Mouse (Mus musculus): ENCODE measurements around the gene Edn2. TPM values are rescaled to one million over a fixed set of nuclear protein-coding genes. Genes with fewer than 3 reads are reported as not detected.

Gene Edn2
- polyA plus RNA-seq, 1 experiment from 2014 or later: not detected

DNA sequence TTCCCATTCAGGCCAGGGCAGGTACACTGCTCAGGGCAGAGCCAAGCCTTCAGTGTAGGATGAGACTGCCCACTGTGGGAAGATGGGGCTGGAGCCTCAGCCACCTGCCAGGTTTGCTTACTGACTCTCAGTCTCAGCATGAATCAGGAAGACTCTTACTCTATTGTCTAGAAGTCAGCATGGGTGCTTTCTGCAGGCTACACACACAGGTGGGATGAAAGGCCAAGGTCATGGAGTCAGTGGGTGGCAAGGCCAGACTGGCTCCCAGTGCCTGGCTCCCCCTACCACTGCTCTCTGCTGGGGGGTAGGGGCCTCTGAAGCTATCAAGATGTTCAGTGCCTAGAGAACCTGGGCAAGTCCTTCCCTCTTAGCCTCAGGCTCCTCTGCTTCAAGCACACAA is 55.9 kb downstream of the Edn2 start:
- ATAC-seq (ENCODE audit: insufficient number of reproducible peaks, low FRiP score, low TSS enrichment, low read depth): no peak

More for the DNA sequence above, 55.9 kb downstream of the Edn2 start:
- H3K27me3 ChIP-seq (ENCODE audit: control insufficient read depth, insufficient read depth, low read length): no peaks in the 10 kb centered on the region
- no peaks in the 10 kb centered on the region for H3K9me3 ChIP-seq (ENCODE audit: control insufficient read depth, low read length)
- H3K4me3 ChIP-seq (ENCODE audit: low read depth, low read length): no peak overlapping the region
- H3K9ac ChIP-seq (ENCODE audit: low read length): no peak overlapping the region
- DNase-seq (ENCODE audit: low spot score): no peak
- no peaks in the 10 kb centered on the region for H3K36me3 ChIP-seq (ENCODE audit: control insufficient read depth, insufficient read depth, low read length)
- peaks cover 9% of the 10 kb centered on the region; the same call in 1 of the 2 replicates for H3K4me1 ChIP-seq (ENCODE audit: control insufficient read depth, insufficient read depth, low read length)
- no peak overlapping the region for H3K4me2 ChIP-seq (ENCODE audit: low read depth, severe bottlenecking)
- no peak overlapping the region for H3K27ac ChIP-seq (replicated peaks; ENCODE audit: low read depth, low read length)

Other genes starting within 250 kb of the Edn2 start
- gene AL607142.1, start 96.2 kb upstream of the Edn2 start, polyA plus RNA-seq (2014; fragmentation: Nextera tagmentation; extraction: Ambion mirVana): not detected in 2 replicates
- 0.07 and 0.11 TPM in 2 replicates for gene Foxo6, start 126.1 kb downstream of the Edn2 start, polyA plus RNA-seq (2014; fragmentation: Nextera tagmentation; extraction: Ambion mirVana)
- gene Scmh1, start 244.1 kb downstream of the Edn2 start, polyA plus RNA-seq (2014; fragmentation: Nextera tagmentation; extraction: Ambion mirVana): 36.9 and 42.2 TPM in 2 replicates

All from limb, embryonic 11.5 days (tissue).